Mouse (Mus musculus): ENCODE data around the gene Nxf3.
A peak's percentile ranks its signal among the peaks of the same experiment; 100 is the strongest.
"Not testable (repeated sequence)": the region's sequence is repeated elsewhere in the genome, so short reads cannot be mapped to it uniquely, and the experiment has no call there.

Nxf3 gene

DNA sequence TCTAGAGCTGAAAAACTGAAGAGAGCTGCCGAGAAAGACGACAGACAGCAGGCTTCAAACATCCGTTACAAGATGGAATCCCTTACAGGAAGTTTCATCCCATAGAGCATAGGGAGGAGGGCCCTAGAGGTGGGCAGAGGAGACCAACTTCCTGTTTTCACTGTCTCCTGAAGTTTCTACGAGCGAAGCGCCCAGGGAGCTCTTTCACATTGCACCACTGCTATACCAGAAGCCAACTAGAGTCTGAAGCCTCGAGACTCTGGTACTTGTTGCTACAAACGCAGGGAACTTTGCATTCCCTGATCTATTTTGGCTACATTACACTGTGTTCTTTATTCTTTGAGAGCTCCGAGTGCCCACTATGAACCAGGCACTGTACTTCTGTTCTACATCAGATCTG is at the start of gene Nxf3:
Nxf3 (minus strand) TSS at position 101 of the 400 bp plus-strand sequence.
- DNase-seq (ENCODE audit: low read depth): no peak

DNA sequence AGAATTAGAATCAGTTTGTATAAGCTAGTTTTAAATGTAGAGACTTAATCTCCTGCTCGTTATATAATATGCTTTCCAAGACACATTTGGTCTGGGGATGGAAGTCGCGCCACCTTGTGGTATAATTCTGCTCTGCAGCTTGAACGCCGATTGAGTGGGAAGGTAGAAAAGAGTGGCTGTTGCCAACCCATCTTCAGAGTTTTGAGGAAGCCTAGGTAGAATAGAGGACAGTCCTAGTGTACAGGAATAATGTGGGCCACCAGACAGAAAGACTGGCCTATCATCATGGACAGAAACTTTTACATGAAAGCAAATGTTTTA is 42.6 kb upstream of the Nxf3 start:
- peak; percentile 35 for DNase-seq (ENCODE audit: low read depth)

DNA sequence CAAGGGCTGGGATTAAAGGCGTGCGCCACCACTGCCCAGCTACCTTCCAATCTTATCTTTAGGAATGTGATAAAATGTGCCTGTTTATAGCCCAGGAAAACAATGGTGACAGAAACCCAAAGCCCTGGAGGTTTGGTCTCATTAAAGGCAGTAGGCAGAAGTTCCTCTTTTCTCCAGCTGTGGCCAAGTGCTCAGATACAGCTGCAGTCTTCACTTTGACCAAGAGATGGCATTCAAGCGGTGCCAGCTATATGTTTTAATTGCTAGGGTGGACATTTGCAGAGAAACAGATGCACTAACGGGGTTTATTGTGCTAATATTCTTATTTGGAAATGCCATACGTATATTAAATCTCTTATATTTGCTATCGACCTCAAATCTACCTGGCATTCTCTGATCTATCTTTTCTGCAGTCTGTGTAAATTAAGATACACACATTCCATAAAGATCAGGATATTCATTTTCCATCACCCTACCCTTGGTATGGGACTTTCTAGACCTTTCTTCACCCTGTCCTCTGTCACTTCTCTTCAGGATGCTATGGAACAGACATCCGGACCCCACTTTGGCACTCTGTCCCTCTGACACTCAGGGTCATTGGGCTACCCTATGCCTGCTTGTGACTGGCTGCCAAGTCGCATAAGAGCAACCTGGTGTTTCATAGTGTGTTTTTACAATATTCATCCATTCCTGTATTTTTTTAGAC is 42.1 kb upstream of the Nxf3 start:
- DNase-seq (ENCODE audit: low read depth): peak; percentile 63

DNA sequence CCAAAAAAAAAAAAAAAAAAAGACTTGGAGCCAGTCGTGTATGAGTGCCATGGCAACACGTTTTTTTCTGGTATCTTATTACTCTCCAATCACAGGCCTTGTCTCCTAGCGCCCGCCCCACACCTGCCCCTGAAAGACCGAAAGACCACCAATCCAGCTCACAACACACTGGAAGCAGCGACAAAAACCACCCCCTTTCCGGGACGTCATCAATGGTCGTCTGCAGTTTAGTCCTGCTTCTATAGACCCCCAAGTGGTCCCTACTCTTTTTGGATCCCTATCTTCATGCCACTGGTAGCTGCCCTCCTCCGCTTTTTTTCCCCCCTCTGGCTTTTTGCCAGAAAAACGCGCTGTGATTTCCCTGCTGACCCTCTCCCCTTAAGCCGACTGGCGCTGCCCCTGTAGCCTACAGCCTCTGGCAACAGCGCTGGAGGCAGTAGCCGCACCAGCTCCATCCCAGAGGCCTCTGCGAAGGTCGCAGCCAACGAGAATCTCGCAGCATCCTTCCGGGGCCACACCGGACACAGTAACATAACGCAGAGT is 30.4 kb upstream of the Nxf3 start:
- no peak for DNase-seq (ENCODE audit: low read depth)

DNA sequence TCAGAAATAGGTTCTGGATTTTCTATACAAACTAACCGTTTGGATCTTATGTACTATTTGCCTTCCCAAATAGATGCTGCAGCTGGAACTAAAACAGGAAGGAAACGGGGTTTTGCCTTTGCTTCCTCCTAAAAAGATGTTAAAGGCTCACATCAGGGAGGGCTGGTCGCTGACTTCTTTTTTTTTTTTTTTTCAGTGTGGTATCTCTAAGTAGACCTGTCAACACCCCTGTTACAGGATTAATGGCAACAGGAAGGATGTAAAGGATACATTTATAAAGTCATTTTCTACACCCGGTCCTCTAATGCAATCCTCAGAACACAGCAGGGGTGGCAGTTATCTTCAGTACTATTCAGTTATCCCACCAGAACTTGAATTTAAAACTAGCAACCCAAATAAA is 30.0 kb upstream of the Nxf3 start:
- no peak for DNase-seq (ENCODE audit: low read depth)

DNA sequence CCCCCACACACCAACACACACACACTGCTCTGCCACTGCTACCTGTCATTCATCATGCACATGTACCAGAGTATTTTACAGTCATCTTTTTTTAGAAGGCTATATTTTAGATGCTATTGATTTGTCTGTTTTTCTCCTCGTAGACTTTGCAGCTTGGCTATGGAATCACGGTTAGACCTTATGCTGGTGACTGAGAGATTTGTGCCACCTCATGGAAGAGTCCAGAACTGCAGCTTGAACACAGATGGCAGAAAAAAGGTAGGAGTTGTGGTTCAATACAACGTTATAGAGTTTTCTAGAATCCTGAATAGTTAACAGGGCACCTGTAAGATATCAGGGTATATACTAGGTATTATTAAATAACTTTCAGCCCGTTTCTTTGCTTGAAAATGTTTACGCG is 22.9 kb upstream of the Nxf3 start:
- DNase-seq (ENCODE audit: low read depth): peak; percentile 16

DNA sequence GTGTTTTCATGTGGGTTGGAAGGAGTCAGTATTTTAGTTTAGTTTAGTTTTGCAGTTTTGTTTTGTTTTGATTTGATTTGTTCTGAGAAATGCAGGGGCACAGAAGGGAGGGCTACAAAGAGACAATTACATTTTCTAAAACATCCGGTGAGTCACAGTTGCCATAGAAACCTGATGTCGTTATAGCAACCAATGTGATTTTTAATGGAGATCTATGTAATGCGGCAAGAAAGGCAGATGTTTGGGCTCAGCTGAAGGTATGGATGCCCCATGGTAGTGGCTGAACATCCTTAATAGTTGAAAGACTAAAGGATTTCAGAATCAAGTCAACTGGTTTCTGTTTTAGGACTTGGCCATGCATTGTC is 19.7 kb upstream of the Nxf3 start:
- DNase-seq (ENCODE audit: low read depth): no peak

DNA sequence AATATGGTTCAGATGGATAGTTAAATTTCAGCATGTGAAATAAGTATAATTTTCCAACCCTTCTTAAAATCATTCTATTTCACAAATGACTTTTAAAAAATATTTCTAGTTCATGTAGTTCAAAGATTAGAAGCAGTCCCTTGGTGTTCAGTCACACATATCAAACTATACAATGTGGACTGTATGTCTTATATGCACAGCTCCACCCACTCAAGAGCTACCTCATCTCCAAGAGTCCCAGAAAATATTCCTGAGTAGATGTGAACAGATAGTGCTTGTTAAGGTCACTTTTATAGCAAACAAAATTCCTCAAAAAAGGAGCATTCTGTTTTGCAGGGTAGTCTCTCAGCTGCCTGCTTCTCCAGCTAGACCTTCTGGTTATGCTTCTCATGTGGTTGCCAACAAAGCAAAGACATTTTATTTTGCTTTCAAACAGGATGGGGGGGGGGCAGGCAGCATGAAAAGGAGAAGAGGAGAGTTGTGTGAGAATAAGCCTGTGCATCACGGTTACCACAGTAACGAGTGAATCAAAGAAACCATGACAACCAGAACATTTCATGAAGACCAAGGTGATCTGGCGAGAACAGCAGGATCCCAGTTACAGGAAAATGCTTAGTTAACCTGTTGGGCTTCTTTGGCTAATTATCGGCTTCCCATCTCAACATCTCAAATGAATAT is 19.1 kb upstream of the Nxf3 start:
- no peak for DNase-seq (ENCODE audit: low read depth)

DNA sequence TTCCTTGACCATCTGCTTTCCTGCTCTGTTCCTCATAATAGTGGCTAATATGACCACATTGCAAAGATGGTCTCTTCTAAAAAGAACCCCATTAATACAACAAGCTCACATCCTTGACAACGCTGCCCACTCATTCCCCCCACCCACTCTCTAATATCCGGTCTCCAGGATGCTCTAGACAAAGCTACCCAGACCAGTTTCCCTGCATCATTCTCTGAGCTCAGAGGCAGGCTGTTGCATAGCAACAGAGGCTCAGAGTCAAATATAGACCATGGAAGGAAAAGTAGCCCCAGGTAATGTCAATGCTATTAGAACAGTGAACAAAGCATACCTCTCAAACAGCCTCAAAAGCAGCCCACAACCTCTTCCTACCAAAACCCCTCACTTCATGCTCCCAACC is 9.4 kb upstream of the Nxf3 start:
- no peak for DNase-seq (ENCODE audit: low read depth)

DNA sequence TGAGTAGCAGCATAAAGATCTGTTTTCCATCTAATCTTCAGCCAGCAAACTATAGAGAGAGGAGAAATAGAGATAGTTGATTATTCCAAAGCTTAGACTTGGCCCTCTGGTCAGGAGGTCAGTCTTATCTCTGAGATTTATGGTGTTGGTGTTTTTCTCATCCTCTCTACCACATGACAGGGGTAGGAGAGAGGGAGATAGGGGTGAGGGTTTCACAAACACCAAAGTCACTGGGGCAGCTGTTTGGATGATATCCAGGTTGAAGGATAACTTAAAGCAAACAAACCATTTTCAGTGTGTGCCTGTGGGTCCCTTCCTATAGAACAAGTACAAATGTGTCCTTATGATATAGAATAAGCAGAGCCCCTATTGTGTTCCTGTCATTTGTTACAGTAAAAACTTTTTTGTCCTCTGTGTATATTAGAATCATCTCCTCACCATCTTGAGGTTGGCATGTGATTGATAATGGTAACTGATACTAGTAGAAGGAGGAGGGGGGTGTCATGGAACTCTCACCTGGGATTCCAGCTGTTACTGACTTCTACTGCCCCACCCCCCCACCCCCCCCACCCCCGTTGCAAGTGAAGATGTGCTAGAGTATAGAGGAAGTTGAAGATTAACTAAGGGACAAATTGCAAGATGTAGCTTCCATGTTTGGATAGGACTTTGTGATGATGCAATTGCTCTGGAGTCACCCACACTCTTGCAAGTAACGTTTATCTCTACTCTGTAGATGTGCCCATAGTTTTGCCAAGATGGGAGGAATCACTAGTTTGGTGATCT is 7.6 kb upstream of the Nxf3 start:
- peak; percentile 3 for DNase-seq (ENCODE audit: low read depth)

DNA sequence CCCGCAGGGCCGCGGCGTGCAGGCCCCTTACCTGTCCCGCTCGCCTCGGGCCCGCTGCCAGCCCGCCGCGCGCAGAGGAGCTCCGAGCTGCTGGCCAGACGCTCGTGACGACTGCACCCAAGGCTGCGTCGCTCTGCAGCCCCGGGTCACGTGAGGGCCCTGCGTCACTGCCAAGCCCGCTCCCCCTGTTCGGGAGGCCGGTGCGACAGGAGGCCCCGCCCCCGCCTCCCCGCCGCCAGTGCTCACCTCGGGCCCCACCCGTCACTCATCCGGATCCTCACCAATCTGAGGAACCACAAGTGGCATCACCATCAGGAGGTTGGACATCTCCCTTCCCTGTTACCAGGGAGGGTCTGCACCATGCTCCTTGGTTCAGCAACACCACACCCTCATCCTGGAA is 17.0 kb downstream of the Nxf3 start, which contains the start of gene Bex2:
Bex2 (minus strand) TSS at position 217 of the 400 bp plus-strand sequence.
- DNase-seq (ENCODE audit: low read depth): not testable (repeated sequence)

DNA sequence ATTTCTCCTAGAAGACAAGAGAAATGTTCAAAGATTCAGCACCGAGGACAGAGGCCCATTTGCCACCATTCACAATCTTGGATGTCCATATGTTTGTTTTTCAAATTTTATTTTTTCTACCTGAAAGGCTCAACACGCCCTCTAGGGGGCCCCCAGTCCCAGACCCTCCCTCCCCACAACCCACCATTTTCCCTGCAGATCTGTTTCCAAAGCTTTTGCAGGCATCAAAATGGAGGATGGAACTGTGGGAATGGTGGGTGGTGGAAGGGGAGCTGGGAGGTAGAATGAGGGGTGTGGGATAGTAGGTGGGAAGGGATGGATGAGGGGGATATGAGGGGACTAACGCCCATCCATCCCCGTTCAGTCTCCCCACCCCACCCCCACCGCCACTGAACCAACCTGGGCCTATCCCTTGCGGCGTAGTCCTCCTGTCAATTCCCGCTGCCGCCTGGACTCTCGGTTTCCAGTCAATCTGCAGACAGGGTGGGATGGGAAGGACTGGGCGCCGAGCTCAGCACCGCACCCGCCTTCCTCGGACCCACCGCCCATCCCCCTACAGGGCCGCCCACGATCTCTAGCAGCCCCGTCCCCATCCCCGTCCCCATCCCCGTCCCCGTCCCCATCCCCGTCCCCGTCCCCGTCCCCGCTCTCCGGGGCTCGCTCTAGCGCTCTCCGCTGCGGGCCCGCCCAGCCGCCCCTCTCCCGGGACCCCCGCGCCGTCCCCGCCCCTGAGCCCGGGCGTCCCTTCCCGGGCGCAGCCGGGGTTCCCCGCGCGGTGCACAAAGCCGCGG is 17.7 kb downstream of the Nxf3 start:
- not testable (repeated sequence) for DNase-seq (ENCODE audit: low read depth)

DNA sequence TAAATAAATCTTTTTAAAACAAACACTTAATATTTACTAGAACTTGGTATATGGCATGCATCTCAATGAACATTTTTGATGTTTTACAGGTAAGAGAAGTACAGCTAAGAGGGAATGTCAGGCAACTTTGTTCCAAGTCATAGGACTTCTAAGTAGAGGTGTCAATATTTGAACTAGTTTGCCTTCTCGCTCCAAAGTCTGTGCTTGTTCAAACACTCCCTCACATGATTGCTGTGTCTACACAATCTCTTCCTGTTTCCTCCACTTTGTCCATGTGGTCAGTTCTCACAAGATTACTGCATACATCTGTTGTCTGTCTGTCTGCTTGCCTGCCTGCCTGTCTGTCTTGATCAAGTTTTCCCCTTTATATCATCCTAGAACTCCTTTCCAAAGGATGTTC is 24.4 kb downstream of the Nxf3 start:
- DNase-seq (ENCODE audit: low read depth): no peak

DNA sequence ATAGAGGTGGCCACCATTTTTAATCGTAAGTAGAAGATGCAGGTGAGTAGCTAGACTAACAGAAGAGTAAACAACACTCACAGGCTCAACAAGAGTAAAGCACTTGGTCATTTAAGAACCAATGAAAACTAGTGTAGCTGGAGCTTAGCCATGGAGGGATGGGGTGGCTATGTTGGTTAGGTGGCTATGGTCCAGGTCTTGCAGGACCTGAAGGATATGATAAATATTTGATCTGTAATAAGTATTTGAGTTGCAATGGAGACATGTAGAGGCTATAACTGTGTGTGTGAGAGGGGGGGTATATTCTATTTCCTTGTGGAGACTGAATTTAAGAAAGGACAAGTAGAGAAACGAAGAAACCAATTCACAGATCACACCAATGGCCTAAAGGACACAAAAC is 33.8 kb downstream of the Nxf3 start:
- DNase-seq (ENCODE audit: low read depth): no peak

DNA sequence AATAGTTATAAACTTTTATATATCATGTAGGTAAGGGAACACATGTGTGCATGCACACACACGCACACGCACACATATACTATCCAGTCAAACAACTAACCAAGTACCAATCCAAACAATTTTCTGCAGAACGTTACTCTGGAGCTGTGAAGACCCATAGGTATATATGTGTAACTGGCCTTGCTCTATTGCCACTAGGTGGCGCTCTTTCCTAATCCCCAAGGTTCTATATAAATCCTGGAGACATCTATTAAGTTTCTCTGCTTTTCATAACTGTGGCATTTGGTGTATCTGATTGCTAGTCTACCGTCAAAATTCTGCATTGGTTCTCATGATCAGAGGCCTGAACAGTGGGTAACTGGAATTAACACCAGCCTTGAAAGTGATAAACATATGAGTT is 37.5 kb downstream of the Nxf3 start:
- DNase-seq (ENCODE audit: low read depth): peak; percentile 67

DNA sequence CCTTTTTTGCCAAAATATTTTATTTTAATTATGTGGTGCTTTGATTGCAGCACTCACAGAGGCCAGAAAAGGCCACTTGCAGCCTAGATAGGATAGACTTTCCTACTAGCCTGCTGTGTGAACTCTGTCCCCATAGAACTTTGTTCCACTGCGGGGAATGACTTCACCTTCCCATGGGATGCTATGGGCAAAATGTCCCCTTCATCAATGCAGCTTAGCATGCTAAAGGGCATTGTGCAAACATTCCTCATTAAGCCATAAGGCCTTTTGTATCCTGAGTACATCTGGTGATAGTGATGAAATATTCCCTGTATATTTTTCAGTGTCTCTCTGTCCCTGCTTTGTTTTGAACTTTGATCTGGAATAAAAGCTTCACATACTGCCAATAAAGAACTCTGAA is 41.3 kb downstream of the Nxf3 start:
- DNase-seq (ENCODE audit: low read depth): no peak

DNA sequence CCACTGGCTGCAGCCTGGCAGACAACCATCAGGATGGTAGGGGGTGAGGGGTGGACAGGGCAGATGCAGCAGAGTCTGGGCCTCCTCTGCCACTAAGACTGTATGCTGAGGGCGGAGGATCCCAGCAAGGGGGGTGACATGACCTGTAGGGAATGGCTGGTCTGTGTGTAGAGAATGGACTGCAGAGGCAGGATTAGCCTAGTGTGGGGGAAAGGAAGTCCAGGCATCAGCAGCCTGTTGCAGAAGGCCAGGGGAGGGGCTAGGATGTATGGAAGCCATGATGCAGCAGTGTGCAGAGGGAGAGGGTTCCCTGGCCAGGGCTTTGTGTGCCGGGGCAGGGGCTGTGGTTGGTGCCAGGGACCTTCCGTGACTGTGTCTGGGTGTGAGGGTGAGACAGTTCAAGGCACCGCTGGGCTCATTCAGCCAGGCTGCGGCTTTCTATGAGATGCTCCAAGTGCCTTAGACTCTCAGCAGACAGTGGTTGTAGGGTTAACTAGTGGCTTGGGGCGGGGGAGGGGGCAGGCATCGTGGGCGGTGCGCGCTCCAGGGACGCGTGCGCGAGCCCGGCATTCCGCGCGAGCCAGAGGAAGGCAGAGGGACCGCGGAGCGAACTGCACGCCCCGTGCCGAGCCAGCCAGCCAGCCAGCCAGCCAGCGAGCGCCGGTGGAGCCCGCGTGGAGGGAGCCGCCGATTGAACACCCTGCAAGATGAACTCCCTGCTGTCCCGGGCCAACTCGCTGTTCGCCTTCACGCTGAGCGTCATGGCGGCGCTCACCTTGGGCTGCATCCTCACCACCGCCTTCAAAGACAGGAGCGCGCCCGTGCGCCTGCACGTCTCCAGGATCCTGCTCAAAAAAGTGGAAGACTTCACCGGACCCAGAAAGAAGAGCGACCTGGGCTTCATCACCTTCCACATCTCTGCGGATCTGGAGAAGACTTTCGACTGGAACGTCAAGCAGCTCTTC is 52.0 kb downstream of the Nxf3 start, which contains the start of gene Arxes1:
Arxes1 (plus strand) TSS at position 569 of the 965 bp plus-strand sequence.
- not testable (repeated sequence) for DNase-seq (ENCODE audit: low read depth)

DNA sequence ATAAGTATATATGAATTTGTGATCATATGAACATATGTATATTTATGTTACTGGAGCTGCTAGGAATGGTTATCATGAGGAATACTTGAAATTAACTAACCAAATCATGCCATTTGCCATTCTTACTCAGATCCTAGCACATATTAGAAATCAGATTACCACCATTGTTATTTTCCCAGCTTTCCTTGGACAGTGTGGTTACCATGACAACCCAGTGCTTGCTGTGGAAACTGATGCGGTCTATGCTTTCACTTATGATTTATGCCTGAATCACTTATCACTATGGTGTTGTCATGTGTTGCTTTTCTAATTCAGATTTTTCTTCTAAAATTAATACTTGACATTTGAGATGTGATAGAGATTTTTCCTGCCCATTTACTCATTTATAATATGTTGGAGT is 54.7 kb downstream of the Nxf3 start:
- DNase-seq (ENCODE audit: low read depth): no peak
